Mouse (Mus musculus): ENCODE data around the gene Igfbp2. TPM values are rescaled to one million over a fixed set of nuclear protein-coding genes. Genes with fewer than 3 reads are reported as not detected.

Igfbp2 gene
- polyA plus RNA-seq, 2 experiments = 287 to 343 TPM

GRCm38 (mm10) chr1:72879319-72879634 lies 55.0 kb downstream of the Igfbp2 start:
- no peaks in the 10 kb centered on the region for H3K9me3 ChIP-seq (ENCODE audit: control insufficient read depth, low read length)
- H3K4me1 ChIP-seq (ENCODE audit: control insufficient read depth, insufficient read depth, low read length) = peaks cover 22% of the 10 kb centered on the region; the same call in 1 of the 2 replicates
- DNase-seq (ENCODE audit: low spot score) (no peak), ATAC-seq (ENCODE audit: low FRiP score, low read depth) (no peak)
- WGBS = 43% methylated on average over 4 of the region's 4 CpGs
- no peak overlapping the region for H3K4me3 ChIP-seq (replicated peaks; ENCODE audit: low read length)
- H3K36me3 ChIP-seq (ENCODE audit: control insufficient read depth, insufficient read depth, low read length) = no peaks in the 10 kb centered on the region
- H3K4me2 ChIP-seq (replicated peaks; ENCODE audit: low read depth, low read length, severe bottlenecking) = no peak overlapping the region
- no peak overlapping the region for H3K9ac ChIP-seq (ENCODE audit: low read depth, low read length, severe bottlenecking)
- H3K27me3 ChIP-seq (ENCODE audit: control insufficient read depth, insufficient read depth, low read length) = no peaks in the 10 kb centered on the region
- no peak overlapping the region; the same call in 1 of the 2 replicates for H3K27ac ChIP-seq (replicated peaks; ENCODE audit: low read depth, low read length)
- no peak for TF ChIP-seq POLR2A (IDR thresholded peaks at IDR 0.05; ENCODE audit: borderline replicate concordance, extremely low read depth, insufficient read depth, insufficient read length)

DNA sequence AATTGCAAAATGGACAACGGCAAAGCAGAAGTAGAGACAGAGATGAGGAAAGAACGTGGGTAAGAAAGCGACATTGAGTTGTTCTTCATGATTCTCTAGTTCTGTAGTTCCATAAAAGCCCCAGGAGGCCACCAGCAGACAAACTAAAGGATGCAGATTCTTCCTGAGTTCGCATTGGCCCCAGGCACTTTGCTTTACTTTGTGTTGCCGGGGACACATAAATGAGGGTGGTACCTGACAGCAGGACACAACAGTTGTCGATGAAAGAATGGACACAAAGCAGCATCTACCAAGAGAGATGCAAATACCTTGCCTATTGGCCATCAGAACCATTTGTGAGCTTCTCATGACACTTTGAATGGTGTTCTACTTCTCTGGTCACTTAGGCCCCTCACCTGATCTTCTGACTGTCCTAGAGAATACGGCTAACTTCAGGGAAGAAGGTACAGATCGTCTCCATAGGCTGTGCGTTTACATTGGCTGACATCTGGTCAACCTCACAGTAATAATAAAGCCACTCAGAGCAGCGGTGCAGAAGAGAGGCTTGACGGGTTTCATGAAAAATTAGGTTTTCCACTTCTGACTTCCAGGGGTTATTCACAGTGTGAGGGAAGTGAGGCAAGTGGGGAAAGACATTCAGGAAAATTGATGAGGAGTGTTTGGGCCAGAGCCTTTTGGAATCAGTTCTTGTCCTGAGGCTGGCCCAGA lies 61.0 kb downstream of the Igfbp2 start:
- 72% methylated on average over 11 of the region's 11 CpGs for WGBS

DNA sequence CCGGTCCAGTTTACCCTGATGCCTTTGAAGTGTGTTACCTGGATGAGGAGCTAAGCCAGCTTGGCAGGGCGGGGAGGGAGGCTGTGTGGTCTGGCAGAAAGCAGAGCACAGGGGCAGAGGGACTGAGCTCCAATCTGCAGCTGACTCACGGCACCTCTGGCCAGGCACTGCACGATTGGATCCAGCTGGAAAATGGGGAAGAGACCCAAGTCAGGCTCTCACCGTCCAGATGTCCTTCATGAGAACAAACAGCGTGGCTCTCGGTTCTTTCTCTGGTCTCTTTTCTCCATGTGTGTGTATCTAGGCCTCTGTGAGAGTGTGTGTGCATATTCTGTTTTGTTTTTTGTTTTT lies 61.5 kb downstream of the Igfbp2 start:
- Histone ChIP-seq H3K9me3 (ENCODE audit: control insufficient read depth, low read length) (no peaks in the 10 kb centered on the region), H3K4me1 (ENCODE audit: control insufficient read depth, insufficient read depth, low read length) (peaks cover 6% of the 10 kb centered on the region), H3K36me3 (ENCODE audit: control insufficient read depth, insufficient read depth, low read length) (no peaks in the 10 kb centered on the region), H3K27ac (replicated peaks; ENCODE audit: low read depth, low read length) (peak overlapping the region; percentile 7; the same call in 1 of the 2 replicates), H3K4me2 (replicated peaks; ENCODE audit: low read depth, low read length, severe bottlenecking) (no peak overlapping the region), H3K9ac (ENCODE audit: low read depth, low read length, severe bottlenecking) (no peak overlapping the region), H3K4me3 (replicated peaks; ENCODE audit: low read length) (no peak overlapping the region), H3K27me3 (ENCODE audit: control insufficient read depth, insufficient read depth, low read length) (no peaks in the 10 kb centered on the region)
- ATAC-seq (ENCODE audit: low FRiP score, low read depth) = peak; percentile 53; the same call in 1 of the 2 replicates
- TF ChIP-seq POLR2A (IDR thresholded peaks at IDR 0.05; ENCODE audit: borderline replicate concordance, extremely low read depth, insufficient read depth, insufficient read length) = no peak
- DNase-seq (ENCODE audit: low spot score) = no peak
- 53% methylated on average over 7 of the region's 7 CpGs for WGBS

More for the DNA sequence above, 61.0 kb downstream of the Igfbp2 start:
- DNase-seq (ENCODE audit: low spot score) (no peak), ATAC-seq (ENCODE audit: low FRiP score, low read depth) (peak; percentile 30; the same call in 1 of the 2 replicates)
- Histone ChIP-seq H3K4me1 (ENCODE audit: control insufficient read depth, insufficient read depth, low read length) (peaks cover 6% of the 10 kb centered on the region), H3K9me3 (ENCODE audit: control insufficient read depth, low read length) (no peaks in the 10 kb centered on the region), H3K4me2 (replicated peaks; ENCODE audit: low read depth, low read length, severe bottlenecking) (no peak overlapping the region), H3K36me3 (ENCODE audit: control insufficient read depth, insufficient read depth, low read length) (no peaks in the 10 kb centered on the region), H3K9ac (ENCODE audit: low read depth, low read length, severe bottlenecking) (no peak overlapping the region), H3K27ac (replicated peaks; ENCODE audit: low read depth, low read length) (peak overlapping the region; percentile 7; the same call in 1 of the 2 replicates), H3K27me3 (ENCODE audit: control insufficient read depth, insufficient read depth, low read length) (no peaks in the 10 kb centered on the region), H3K4me3 (replicated peaks; ENCODE audit: low read length) (no peak overlapping the region)
- TF ChIP-seq POLR2A (IDR thresholded peaks at IDR 0.05; ENCODE audit: borderline replicate concordance, extremely low read depth, insufficient read depth, insufficient read length) = no peak

DNA sequence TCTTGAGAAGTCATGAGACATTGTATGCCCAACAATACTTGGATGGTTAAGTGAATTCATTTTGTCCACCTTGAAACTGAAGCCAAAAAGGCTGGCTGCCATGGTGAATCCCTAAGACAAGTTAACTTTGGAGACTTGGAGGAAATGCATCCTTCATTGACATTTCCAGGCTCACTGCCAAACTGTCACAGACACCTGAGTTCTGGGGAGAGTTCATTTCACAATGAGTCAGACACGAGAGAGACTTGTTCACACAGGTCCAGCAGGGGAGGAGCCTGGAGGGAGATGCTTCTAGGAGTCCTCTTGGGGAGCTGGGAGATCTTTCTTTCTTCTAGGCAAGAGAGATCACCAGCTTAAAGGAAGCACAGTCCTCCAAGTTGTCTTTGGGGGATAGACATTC lies 63.6 kb downstream of the Igfbp2 start:
- Histone ChIP-seq H3K27me3 (ENCODE audit: control insufficient read depth, insufficient read depth, low read length) (no peaks in the 10 kb centered on the region), H3K4me1 (ENCODE audit: control insufficient read depth, insufficient read depth, low read length) (peaks cover 6% of the 10 kb centered on the region), H3K9ac (ENCODE audit: low read depth, low read length, severe bottlenecking) (no peak overlapping the region), H3K9me3 (ENCODE audit: control insufficient read depth, low read length) (no peaks in the 10 kb centered on the region), H3K36me3 (ENCODE audit: control insufficient read depth, insufficient read depth, low read length) (no peaks in the 10 kb centered on the region), H3K4me3 (replicated peaks; ENCODE audit: low read length) (no peak overlapping the region), H3K27ac (replicated peaks; ENCODE audit: low read depth, low read length) (no peak overlapping the region), H3K4me2 (replicated peaks; ENCODE audit: low read depth, low read length, severe bottlenecking) (no peak overlapping the region)
- no peak for TF ChIP-seq POLR2A (IDR thresholded peaks at IDR 0.05; ENCODE audit: borderline replicate concordance, extremely low read depth, insufficient read depth, insufficient read length)
- peak; percentile 71 for DNase-seq (ENCODE audit: low spot score)
- ATAC-seq (ENCODE audit: low FRiP score, low read depth) = no peak
- 38% methylated on average over 1 of the region's 1 CpGs for WGBS

- Histone ChIP-seq H3K36me3 (ENCODE audit: control insufficient read depth, insufficient read depth, low read length) (no peaks in the 10 kb centered on the region), H3K4me1 (ENCODE audit: control insufficient read depth, insufficient read depth, low read length) (no peaks in the 10 kb centered on the region), H3K4me2 (replicated peaks; ENCODE audit: low read depth, low read length, severe bottlenecking) (no peak overlapping the region), H3K27me3 (ENCODE audit: control insufficient read depth, insufficient read depth, low read length) (no peaks in the 10 kb centered on the region), H3K27ac (replicated peaks; ENCODE audit: low read depth, low read length) (no peak overlapping the region), H3K9ac (ENCODE audit: low read depth, low read length, severe bottlenecking) (no peak overlapping the region), H3K9me3 (ENCODE audit: control insufficient read depth, low read length) (0 out of 2 replicates have a peak, but pooled peaks cover 2% of the 10 kb centered on the region), H3K4me3 (replicated peaks; ENCODE audit: low read length) (no peak overlapping the region)
- no peak for TF ChIP-seq POLR2A (IDR thresholded peaks at IDR 0.05; ENCODE audit: borderline replicate concordance, extremely low read depth, insufficient read depth, insufficient read length)
- DNase-seq (ENCODE audit: low spot score) (no peak), ATAC-seq (ENCODE audit: low FRiP score, low read depth) (no peak)
- 72% methylated on average over 2 of the region's 2 CpGs for WGBS
Measured at GRCm38 (mm10) chr1:72895821-72896220, 71.5 kb downstream of the Igfbp2 start.

Other genes with a start within 250 kb of the Igfbp2 start
- gene Smarcal1, start 241.3 kb upstream of the Igfbp2 start, polyA plus RNA-seq (2012; rRNA removed) = 36.8 and 42.9 TPM in 2 replicates
- gene Smarcal1, start 241.3 kb upstream of the Igfbp2 start, polyA plus RNA-seq (2014; fragmentation: Nextera tagmentation; extraction: Ambion mirVana) = 22.1 and 28.1 TPM in 2 replicates
- not detected in 2 replicates for gene Ankar, start 123.9 kb upstream of the Igfbp2 start, polyA plus RNA-seq (2012; rRNA removed)
- gene Ankar, start 123.9 kb upstream of the Igfbp2 start, polyA plus RNA-seq (2014; fragmentation: Nextera tagmentation; extraction: Ambion mirVana) = not detected in 2 replicates
- 1,744 and 1,768 TPM in 2 replicates for gene Rpl37a, start 113.2 kb upstream of the Igfbp2 start, polyA plus RNA-seq (2012; rRNA removed)
- gene Rpl37a, start 113.2 kb upstream of the Igfbp2 start, polyA plus RNA-seq (2014; fragmentation: Nextera tagmentation; extraction: Ambion mirVana) = 2,152 and 2,315 TPM in 2 replicates
- gene Igfbp5, start 50.4 kb downstream of the Igfbp2 start, polyA plus RNA-seq (2012; rRNA removed) = 332 and 333 TPM in 2 replicates
- gene Igfbp5, start 50.4 kb downstream of the Igfbp2 start, polyA plus RNA-seq (2014; fragmentation: Nextera tagmentation; extraction: Ambion mirVana) = 114 and 118 TPM in 2 replicates
- gene Tnp1, start 191.4 kb downstream of the Igfbp2 start, polyA plus RNA-seq (2012; rRNA removed) = not detected in 2 replicates
- gene Tnp1, start 191.4 kb downstream of the Igfbp2 start, polyA plus RNA-seq (2014; fragmentation: Nextera tagmentation; extraction: Ambion mirVana) = not detected in 2 replicates